Mouse (Mus musculus) kidney, adult 2 months (tissue): ENCODE data around the gene Spag16. TPM values are rescaled to one million over a fixed set of nuclear protein-coding genes. Genes with fewer than 3 reads are reported as not detected.

Experiments
- DNase-seq: peaks from one replicate; pipeline ENCODE4 v3.0.0; 2021
- H3K27ac ChIP-seq: fragments of 200-500 bp; 2 replicates; pipeline ENCODE4 v1.5.1; 2012; ENCODE audit warnings: low read depth, low read length, control low read depth, inconsistent platforms; ENCODE audit not compliant: insufficient read depth
- H3K27me3 ChIP-seq: fragments of 200-500 bp; replicated peaks from 2 replicates; pipeline ENCODE4 v1.6.1; 2012; ENCODE audit warnings: mild to moderate bottlenecking, moderate library complexity, low read length, inconsistent platforms; ENCODE audit not compliant: control insufficient read depth, insufficient read depth
- H3K36me3 ChIP-seq: fragments of 200-500 bp; 2 replicates; pipeline ENCODE4 v1.6.1; 2012; ENCODE audit warnings: mild to moderate bottlenecking, moderate library complexity, low read length, inconsistent platforms; ENCODE audit not compliant: control insufficient read depth, insufficient read depth
- H3K4me1 ChIP-seq: fragments of 200-500 bp; 2 replicates; pipeline ENCODE4 v1.6.1; 2011; ENCODE audit warnings: low read length; ENCODE audit not compliant: control insufficient read depth, insufficient read depth
- H3K4me3 ChIP-seq: fragments of 200-500 bp; 2 replicates; pipeline ENCODE4 v1.5.1; 2011; ENCODE audit warnings: mild to moderate bottlenecking, low read depth, low read length, control low read depth; ENCODE audit not compliant: insufficient read depth
- CTCF ChIP-seq: fragments of 200-500 bp; conservative IDR thresholded peaks from 2 replicates; pipeline ENCODE4 v1.5.1; 2011; ENCODE audit warnings: low read depth, mild to moderate bottlenecking, control low read depth, low read length, moderate library complexity, mixed read lengths; ENCODE audit not compliant: insufficient read depth, insufficient read length
- POLR2A ChIP-seq: fragments of 200-500 bp; IDR thresholded peaks from one replicate; pipeline ENCODE4 v1.6.1; 2011; ENCODE audit warnings: low read depth, low read length, control low read depth
- WGBS: fragments of 180-500 bp; shearing (Covaris S2); methylation state at CpG from one replicate; pipeline ENCODE4 v1.1.7; 2018; 5-methylcytosine and 5-hydroxymethylcytosine counted together
- polyA plus RNA-seq: library from polyadenylated mRNA; depleted of rRNA; stranded (reverse); fragments of >200 nt; gene quantifications from 2 replicates; pipeline ENCODE4 v1.2.3, GENCODE M21; 2012

Gene Spag16
- polyA plus RNA-seq, 1 experiment, result 0.03 TPM

DNA sequence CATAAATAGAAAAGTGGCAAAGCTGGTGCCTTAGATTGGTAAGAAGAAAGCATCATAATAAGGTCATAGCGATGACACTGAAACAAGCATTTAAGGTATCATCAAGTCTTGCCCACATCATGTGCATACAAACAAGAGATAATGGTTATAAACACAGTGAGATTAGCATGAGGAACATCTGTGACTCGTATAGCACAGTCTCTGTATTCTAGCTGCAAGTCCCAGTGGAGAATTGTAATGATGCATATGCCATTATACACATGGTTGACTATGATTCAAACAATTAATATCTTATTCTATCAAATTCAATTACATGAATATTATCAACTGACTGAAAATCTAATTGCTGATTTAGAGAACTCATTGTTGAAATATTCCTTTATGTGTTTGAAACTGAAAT is 519.4 kb downstream of the Spag16 start:
- no peaks in the 10 kb centered on the region for H3K4me1 ChIP-seq
- H3K36me3 ChIP-seq, result no peaks in the 10 kb centered on the region
- no peak overlapping the region for H3K4me3 ChIP-seq
- H3K27me3 ChIP-seq, result no peaks in the 10 kb centered on the region
- TF ChIP-seq CTCF, result no peak
- no peak for DNase-seq
- WGBS, result 70% methylated on average over 2 of the region's 2 CpGs
- no peak overlapping the region for H3K27ac ChIP-seq

DNA sequence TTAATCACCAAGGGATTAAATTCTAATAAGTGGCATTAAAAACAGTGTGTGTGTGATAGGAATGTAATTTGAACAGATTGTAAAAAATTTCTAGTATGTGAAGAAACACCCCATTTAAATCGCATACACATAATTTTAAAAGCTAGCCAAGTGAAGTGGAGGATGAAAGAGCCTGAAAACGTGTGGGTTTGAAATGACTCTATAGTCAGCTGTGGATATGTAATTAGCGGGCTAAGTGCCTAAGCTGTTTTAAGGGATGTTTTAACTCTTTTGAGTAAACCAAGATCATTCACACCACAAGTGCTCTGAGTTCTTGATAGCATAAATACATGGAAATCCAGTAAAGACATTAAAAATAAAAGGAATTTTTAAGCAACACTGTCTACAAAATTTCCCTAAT is 524.6 kb downstream of the Spag16 start:
- 59% methylated on average over 3 of the region's 3 CpGs for WGBS
- Histone ChIP-seq H3K27ac (no peak overlapping the region), H3K27me3 (no peaks in the 10 kb centered on the region), H3K4me1 (no peaks in the 10 kb centered on the region), H3K4me3 (no peak overlapping the region), H3K36me3 (no peaks in the 10 kb centered on the region)
- DNase-seq, result no peak
- TF ChIP-seq CTCF (no peak), POLR2A (no peak)

DNA sequence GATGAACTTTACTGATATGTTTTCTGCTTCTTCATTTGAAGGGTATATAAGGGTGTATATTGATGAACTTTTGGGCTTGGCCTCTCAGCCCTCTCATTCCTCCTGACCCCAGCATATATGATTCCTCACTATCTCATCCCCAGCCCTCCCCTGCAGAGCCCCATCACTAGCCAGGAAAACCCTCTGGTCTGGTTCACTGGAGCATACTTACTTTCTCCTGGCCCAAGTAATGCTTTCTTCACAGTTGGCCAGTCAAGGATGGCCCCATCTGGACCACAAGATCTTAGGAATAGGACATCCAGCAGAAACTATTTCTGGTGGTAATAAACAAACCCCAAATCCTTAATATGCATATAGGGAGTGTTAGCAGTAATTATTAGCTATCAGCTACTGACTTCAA is 527.2 kb downstream of the Spag16 start:
- peak; percentile 43 for DNase-seq
- TF ChIP-seq CTCF, result no peak
- no peak for TF ChIP-seq POLR2A
- H3K4me1 ChIP-seq, result no peaks in the 10 kb centered on the region
- no peaks in the 10 kb centered on the region for H3K27me3 ChIP-seq
- no peak overlapping the region for H3K4me3 ChIP-seq
- H3K36me3 ChIP-seq, result no peaks in the 10 kb centered on the region
- no peak overlapping the region for H3K27ac ChIP-seq

DNA sequence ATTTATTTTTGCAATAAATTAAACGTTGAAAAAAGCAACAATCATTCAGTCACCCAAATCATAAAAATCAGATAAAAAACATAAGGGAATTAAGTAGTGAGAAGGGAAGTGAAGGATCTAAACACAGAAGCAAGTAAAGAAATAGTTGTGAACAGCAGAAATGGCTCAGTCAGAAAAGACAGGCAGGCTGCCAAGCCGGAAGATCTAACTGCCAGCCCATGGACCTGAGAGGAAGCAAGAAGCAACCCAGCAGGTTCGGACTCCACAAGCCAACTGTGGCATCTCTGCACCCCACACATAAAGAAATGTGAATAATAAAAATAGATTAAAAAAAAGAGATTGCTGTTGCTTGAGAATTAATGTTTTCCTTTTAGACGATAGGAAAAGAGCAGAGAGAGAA is 545.0 kb downstream of the Spag16 start:
- 65% methylated on average over 4 of the region's 4 CpGs for WGBS

DNA sequence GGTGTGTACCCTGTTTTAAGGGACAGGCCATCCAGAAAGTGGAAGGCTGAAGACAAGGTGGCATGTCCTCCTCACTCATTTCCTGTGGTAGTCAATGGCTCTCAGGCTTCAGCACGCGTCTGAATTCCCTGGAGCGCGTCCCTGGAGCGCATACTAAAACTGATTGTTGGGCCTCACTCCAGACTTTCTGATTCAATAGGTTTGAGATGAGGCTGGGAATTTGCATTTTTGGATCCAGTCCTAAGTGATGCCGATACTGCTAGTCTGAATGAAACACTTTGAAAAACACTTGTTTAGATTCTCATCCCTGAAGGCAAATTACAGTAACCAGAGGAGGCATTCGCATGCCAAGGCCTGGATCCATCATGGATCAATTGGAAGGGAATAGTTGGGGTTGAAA is 553.3 kb downstream of the Spag16 start:
- no peak for DNase-seq
- no peaks in the 10 kb centered on the region; the same call in 1 of the 2 replicates for H3K27me3 ChIP-seq
- H3K4me3 ChIP-seq, result no peak overlapping the region
- no peak overlapping the region for H3K27ac ChIP-seq
- no peaks in the 10 kb centered on the region for H3K36me3 ChIP-seq
- H3K4me1 ChIP-seq, result no peaks in the 10 kb centered on the region
- WGBS, result 77% methylated on average over 7 of the region's 7 CpGs
- TF ChIP-seq POLR2A (no peak), CTCF (no peak)

More for the DNA sequence above, 545.0 kb downstream of the Spag16 start:
- TF ChIP-seq POLR2A, result no peak
- no peak for TF ChIP-seq CTCF
- Histone ChIP-seq H3K27me3 (no peaks in the 10 kb centered on the region), H3K4me1 (no peaks in the 10 kb centered on the region), H3K27ac (no peak overlapping the region), H3K36me3 (no peaks in the 10 kb centered on the region), H3K4me3 (no peak overlapping the region)
- no peak for DNase-seq

DNA sequence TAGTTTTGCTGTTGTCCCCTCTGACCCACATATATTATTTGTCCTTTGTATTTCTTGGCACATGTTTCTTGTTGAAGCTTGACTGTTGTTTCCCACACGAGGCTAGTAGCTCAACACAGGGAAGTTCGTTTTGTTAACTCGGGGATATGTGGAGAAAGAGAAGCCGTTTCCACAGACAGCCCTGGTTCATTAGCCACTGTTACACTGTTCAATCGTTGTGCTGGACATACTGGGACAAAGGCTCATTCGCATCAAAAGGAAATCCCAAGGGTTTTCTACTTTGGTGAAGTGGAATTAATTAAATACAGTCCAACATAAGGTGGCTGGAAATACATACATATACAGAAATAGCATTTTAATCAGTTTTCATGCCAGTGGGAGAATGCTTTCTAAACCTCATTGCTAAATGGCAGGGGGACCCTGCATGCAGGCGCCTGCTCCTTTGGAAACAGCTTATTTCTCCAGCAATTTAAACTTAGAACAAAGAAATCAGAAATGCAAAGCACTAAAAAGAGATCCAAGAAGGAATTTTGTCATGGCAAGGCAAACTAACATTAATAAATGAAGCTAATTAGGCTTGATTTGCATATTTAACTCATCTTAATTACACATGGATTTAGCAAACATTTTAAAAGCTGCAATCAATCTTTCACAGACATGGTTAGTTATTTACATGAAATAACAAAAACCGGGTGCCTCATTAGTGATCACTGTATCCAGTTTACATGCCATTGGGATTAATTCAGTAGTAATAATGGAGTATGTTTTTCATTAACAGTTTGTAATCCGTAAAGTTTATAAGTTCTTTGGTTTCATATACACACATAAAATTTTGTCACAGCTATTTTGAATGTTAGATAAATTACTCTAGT is 615.7 kb downstream of the Spag16 start:
- Histone ChIP-seq H3K36me3 (no peaks in the 10 kb centered on the region), H3K4me1 (no peaks in the 10 kb centered on the region), H3K27me3 (no peaks in the 10 kb centered on the region), H3K4me3 (no peak overlapping the region), H3K27ac (no peak overlapping the region)
- 58% methylated on average over 9 of the region's 9 CpGs for WGBS
- TF ChIP-seq CTCF, result no peak
- DNase-seq, result no peak

DNA sequence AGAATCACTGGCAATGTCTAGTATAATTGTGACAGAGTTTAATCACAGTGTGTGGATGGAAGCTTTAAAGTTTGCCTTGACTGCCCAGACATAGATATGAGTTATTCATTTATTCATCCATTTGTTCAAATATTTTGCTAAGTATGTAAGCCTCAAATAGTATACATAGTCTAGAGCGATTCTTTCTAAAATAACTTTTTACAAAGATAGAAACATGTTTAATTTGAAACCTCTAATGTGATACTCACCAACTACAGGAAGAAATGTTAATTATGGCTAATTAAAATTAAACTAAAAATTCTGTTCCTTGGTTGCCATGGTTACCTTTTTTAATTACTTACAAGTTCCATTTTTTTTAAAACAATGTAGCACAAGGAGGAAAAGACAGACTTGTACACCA is 653.1 kb downstream of the Spag16 start:
- H3K27me3 ChIP-seq, result no peaks in the 10 kb centered on the region
- WGBS, result 95% methylated on average over 1 of the region's 1 CpGs
- no peak for DNase-seq
- no peak overlapping the region for H3K27ac ChIP-seq
- H3K4me1 ChIP-seq, result no peaks in the 10 kb centered on the region
- no peak overlapping the region for H3K4me3 ChIP-seq
- no peaks in the 10 kb centered on the region for H3K36me3 ChIP-seq
- TF ChIP-seq POLR2A (no peak), CTCF (no peak)
